Mouse (Mus musculus): Measurements from ENCODE around the gene Nek3.

DNA sequence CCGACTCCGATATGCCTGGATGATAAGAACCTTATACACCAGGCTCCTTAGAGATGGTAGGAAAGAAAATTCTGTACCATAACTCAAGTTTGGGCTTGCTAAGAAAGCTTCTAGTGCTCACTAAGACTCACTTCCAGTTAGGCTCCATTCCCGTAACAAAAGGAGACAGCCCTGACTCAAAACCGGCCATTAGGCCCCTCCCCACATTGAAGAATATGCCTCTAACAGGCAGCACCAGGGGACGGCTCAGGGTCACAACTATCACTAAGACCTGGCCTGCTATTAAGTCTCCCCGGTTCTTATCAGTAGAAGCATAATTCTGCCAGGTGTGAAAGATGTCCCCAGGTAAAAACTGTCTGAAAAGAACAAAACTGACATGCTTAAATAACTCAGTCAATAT lies 20.4 kb downstream of the Nek3 start:
- no peak for TF ChIP-seq POLR2A (IDR thresholded peaks at IDR 0.05; ENCODE audit: borderline replicate concordance, low read depth, low read length)
- no peak for TF ChIP-seq CTCF (IDR thresholded peaks at IDR 0.05; ENCODE audit: low read depth, low read length)
